Mouse (Mus musculus) regulatory T cell (primary cell): Measurements from ENCODE around the gene Gm11027.

Experiments used
- in situ Hi-C: fragments of 300-600 bp; cut with MboI, MseI; formaldehyde crosslinking; loops from one replicate; pipeline ENCODE4 v1.15.1; 2025; ENCODE audit warnings: high pct_unique_total_duplicates

The Gm11027 gene

DNA sequence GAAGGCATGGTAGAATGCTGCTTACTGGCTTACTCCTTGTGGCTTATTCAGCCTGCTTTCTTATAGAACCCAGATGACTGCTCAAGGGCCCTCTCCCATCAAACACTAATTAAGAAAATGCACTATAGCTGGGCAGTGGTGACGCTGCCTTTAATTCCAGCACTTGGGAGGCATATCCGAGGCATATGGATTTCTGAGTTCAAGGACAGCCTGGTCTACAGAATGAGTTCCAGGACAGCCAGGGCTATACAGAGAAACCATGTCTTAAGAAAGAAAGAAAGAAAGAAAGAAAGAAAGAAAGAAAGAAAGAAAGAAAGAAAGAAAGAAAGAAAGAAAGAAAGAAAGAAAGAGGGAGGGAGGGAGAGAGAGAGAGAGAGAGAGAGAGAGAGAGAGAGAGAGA lies at the start of gene Gm11027:
TSS of gene Gm11027 (plus strand) at position 301 of the 400 bp plus-strand sequence.
- in situ Hi-C loops, result loop anchor here (25.0 kb wide), 1 partner anchor 1562 kb away; no protein-coding TSS in a partner anchor

GRCm38 (mm10) chr12:116226289-116227057 lies 48.7 kb upstream of the Gm11027 start:
- in situ Hi-C loops, result no loop called here

DNA sequence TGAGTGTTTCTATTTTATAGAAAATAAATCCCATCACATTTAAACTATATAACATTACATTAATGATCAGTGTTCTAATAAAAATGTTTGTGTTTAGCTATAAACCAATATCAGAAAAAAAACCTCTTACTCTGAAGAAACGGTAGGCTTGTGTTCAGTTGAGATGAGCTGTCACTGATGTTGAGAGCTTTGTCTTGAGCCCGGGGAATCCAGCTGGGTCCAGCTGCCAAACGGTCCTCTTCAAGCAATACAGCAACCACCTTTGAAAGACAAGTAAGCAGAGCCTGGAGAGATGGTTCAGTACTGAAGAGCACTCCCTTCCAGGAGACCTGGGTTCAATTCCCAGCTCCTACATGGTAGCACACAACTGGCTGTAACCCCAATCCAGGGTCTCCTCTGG lies 45.7 kb upstream of the Gm11027 start:
- in situ Hi-C loops, result no loop called here

- in situ Hi-C loops, result no loop called here
Measured at GRCm38 (mm10) chr12:116231612-116232011, 43.6 kb upstream of the Gm11027 start.

GRCm38 (mm10) chr12:116232061-116232460 lies 43.1 kb upstream of the Gm11027 start:
- in situ Hi-C loops, result no loop called here

- in situ Hi-C loops, result no loop called here
Measured at GRCm38 (mm10) chr12:116235356-116235755, 39.8 kb upstream of the Gm11027 start.

DNA sequence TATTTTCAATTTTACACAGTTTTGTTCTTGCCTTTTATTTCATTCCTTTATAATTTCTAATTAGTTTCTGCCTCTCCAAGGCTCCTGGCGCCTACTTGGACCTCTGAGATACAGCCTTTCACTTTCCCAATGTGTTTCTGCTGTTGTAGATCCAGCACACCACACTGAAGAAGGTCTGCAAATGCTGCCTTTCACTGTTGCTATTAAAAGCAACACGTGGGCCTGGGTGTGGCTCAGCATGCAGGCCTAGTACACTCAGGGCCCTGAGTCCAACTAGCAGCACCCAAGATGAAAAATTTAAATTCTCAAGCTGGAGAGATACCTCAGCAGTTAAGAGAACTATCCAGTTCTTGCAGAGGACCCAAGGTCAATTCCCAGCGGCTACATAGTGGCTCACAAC lies 38.5 kb upstream of the Gm11027 start:
- in situ Hi-C loops, result no loop called here

DNA sequence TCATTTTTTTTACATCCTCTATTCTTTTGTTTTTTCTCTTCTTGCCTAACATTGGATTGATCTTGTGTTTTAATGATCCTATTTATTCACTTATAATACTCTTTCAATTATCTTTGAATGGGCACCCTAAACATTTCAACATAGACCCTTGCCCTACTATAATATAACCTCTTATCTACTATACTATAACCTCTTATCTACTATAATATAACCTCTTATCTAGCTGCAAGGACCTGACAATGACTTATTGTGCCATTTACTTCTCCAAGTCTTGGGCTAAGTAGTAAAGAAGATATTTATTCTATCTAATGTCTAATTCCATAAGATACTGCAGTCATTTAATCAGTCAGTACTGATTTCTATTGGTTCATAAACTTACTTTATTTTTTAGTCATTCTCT lies 36.8 kb upstream of the Gm11027 start:
- in situ Hi-C loops, result no loop called here

- in situ Hi-C loops, result no loop called here
Measured at GRCm38 (mm10) chr12:116238803-116239202, 36.4 kb upstream of the Gm11027 start.

DNA sequence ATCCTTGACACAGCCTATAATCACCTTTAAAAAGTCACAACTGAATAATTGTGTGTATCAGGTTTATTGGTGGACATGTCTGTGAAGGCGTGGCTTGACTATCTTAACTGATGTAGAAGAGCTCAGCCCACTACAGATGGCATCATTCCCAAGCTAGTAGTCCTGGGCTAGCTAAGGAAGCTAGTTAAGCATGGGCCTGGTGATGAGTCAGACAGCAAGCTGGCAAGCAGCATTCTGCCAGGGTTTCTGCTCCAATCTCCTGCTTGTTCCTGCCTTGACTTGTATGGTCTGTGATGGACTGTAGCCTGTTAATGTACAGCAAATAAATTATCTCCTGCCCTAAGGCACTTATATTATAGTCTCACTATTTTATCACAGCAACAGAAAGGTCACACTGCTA lies 30.6 kb upstream of the Gm11027 start:
- in situ Hi-C loops, result no loop called here

DNA sequence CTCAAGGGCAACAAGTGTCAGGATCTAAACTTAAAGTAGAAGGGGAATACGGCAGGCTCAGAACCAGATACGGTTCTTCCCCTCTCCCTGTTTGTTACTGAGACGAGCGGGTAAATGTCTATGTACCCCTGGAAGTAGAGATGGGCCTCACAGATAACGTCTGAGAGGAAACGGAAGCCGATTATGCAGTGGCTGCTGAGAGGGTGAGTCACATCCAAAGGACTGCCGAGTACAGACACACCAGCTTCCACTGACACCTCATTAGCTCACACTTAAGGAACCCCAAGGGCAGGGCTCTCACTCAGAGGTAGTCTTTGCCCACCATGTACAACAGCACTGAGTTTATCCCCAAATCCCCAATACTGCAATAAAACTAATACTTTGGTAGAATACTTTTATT lies 20.5 kb upstream of the Gm11027 start:
- in situ Hi-C loops, result no loop called here

DNA sequence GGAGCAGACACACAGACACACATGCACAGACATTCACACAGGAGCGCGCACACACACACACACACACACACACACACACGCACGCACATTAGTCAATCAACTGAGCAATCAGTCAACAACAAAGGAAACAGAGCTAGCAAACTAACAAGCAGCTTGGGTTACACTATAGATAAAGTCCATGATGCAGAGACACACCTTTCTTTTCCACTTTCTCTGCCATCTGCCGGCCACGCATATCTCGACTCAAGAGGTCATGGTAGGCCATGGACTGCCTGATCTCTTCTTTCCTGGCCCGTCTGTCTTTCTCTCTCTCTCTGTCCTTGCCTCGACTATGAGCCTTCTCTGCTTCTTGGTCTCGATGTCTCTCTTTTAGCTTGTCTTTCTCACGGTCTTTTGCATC lies 19.6 kb upstream of the Gm11027 start:
- in situ Hi-C loops, result no loop called here

DNA sequence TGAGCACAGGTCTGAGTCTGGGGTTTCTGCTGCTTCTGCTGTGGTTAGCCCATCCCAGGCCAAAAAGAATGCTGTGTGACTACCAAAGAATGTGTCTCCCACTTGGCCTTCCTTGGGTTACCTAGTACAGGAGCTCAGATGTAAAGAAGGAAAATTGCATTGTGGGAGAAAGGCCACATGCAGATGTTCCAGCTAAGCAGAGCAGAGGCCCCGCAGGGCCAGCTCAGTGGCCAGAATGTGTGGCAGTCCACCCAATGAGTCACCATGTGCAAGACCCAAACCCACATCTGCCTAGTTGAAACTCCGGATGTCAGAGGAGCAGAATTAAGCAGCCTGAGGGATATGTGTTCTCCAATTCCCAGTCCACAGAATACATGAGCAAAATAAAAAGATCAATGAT lies 16.9 kb upstream of the Gm11027 start:
- in situ Hi-C loops, result no loop called here

DNA sequence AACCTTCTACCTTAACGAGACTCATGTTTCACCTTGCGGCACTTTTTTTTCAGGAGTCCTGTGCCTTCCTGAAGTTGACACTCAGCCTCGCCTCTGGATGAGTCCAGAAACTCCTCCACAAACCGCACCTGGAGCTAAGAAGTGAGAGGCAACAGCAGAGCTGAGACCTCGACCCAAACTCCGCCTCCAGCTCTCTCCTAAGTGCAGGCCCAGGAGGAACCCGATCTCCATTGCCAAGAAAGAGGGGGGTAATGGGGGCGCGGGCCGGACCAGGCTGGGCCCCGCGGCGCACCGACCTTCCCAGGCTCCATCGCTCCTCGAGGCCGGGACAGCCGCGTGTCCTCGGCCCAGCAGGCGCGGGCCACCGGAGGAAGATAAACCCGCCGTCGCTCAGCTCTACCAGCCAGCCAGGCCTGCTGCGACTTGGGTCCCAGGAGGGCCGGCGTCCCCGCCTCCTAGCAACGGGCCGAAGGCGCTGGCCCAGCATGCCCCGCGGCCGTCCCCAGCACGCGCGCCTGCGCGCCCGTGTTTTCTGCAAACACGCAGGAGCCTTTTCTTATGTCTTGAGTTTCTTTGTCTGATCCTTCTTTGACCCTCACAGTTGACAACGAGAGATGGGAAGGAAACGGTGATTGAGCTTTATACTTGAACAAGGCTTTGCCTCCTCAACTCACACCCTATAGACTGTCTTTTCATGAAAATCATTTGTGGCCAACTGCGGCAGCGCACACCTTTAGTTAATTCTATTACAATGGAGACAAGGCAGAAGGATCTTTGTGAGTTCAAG lies 12.4 kb upstream of the Gm11027 start, which contains the start of gene Wdr60:
TSS of gene Wdr60 (minus strand) at position 468 of the 787 bp plus-strand sequence.
- in situ Hi-C loops, result no loop called here

GRCm38 (mm10) chr12:116264756-116265155 lies 10.4 kb upstream of the Gm11027 start:
- in situ Hi-C loops, result no loop called here

- in situ Hi-C loops, result no loop called here
Measured at GRCm38 (mm10) chr12:116265275-116265674, 9.9 kb upstream of the Gm11027 start.

DNA sequence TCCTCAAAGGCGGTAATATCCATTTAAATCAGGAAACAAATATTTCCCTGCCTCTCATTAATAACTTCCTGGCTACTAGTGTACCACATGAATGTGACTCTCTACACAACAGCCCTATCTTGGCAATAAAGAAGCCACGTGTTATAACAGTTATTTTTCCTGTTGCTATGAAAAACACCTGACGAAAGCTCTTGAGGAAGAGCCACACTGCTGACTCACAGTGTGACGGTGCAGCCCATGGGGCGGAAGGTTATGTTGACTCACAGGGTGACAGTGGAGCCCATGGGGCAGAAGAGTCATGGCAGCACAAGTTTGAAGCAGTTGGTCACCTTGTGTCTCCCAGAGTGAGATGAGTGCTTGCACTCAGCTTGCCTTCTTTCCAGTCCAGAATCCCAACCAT lies 5.7 kb upstream of the Gm11027 start:
- in situ Hi-C loops, result no loop called here

DNA sequence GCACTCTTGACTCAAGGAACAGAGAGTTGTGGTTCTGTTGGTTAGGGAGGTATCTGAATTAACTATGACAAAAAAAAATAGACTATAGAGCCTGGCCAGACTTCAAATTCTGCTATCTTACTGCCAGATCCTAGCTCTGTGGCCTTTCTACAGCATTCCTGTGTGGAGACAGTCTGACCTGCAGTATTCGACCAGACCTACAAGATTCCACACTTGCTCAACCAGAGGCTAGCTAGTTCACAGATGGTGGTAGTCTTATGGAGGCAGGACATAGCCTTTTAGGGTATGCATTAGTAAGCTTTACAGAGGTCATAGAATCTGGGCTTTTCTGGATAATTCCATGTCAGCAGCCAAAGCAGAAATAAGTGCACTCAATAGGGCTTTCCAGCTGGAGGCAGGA lies 4.6 kb upstream of the Gm11027 start:
- in situ Hi-C loops, result no loop called here

GRCm38 (mm10) chr12:116271071-116271470 lies 4.1 kb upstream of the Gm11027 start:
- in situ Hi-C loops, result no loop called here

- in situ Hi-C loops, result no loop called here
Measured at GRCm38 (mm10) chr12:116273733-116274132, 1.5 kb upstream of the Gm11027 start.

- in situ Hi-C loops, result loop anchor here (25.0 kb wide), 1 partner anchor 1562 kb away; no protein-coding TSS in a partner anchor
Measured at GRCm38 (mm10) chr12:116275631-116276030, 445 bp downstream of the Gm11027 start.

- in situ Hi-C loops, result loop anchor here (25.0 kb wide), 1 partner anchor 1560 kb away; no protein-coding TSS in a partner anchor
Measured at GRCm38 (mm10) chr12:116276961-116277360, 1.8 kb downstream of the Gm11027 start.

- in situ Hi-C loops, result loop anchor here (25.0 kb wide), 1 partner anchor 1559 kb away; no protein-coding TSS in a partner anchor
Measured at GRCm38 (mm10) chr12:116278541-116278940, 3.4 kb downstream of the Gm11027 start.
